Mouse (Mus musculus) spleen, adult 2 months (tissue): ENCODE results near the gene Serpina1a.
"Not testable (repeated sequence)": the region's sequence is repeated elsewhere in the genome, so short reads cannot be mapped to it uniquely, and the experiment has no call there.

ENCODE experiments used
- CTCF ChIP-seq: fragments of 200-500 bp; IDR thresholded peaks from 2 replicates; pipeline ENCODE4 v1.5.1; 2011; ENCODE audit warnings: mild to moderate bottlenecking, inconsistent platforms; ENCODE audit not compliant: insufficient read depth, insufficient read length, insufficient replicate concordance; ENCODE audit errors: extremely low read depth
- POLR2A ChIP-seq: fragments of 200-500 bp; IDR thresholded peaks from 2 replicates; pipeline ENCODE4 v1.6.1; 2011; ENCODE audit warnings: low read depth, low read length, inconsistent platforms

GRCm38 (mm10) chr12:103907746-103908145 is 44.4 kb upstream of the Serpina1a start:
- not testable (repeated sequence) for TF ChIP-seq CTCF, POLR2A
